Mouse (Mus musculus) cerebellum, postnatal 36 days (tissue): ENCODE measurements around the gene Mecom.

Source experiments
- DNase-seq, 2 experiments: peaks; one replicate each; pipeline ENCODE4 v3.0.0; 2021 to 2022; ENCODE audit warnings: mixed read lengths in 2 of 2

Mecom gene

DNA sequence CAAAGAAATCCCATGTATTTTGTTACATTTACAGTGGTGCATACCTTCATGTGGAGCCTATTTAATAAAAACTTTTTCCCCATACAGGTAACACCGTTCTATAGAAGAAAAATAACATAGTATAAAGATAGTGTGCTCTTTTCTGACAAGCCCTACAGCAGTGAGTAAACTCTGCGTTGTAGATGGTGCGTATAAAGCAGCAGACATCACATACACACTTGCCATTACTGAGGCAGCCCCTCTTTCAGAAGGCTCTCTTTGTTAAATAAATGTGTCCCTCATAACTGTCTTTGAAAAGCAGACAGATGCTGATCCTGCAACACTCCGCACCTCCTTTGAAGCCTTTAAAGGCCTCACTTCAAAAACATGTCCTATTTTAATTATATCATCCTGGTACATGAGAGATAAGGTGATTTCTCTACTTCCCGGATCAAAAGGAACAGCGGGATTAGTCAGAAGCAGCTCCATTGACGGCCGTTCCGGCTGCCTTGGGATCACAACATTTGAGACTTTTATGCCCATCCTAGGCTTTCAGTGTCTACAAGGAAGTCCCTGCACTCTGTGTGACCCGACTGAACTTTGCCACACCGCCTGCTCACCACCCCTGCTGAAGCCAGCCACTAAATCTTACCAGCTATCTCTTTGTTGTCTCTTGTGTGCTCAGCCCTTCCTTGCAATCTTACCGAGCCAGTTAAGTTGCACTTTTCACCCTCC lies 355.4 kb downstream of the Mecom start:
- DNase-seq: no peak

DNA sequence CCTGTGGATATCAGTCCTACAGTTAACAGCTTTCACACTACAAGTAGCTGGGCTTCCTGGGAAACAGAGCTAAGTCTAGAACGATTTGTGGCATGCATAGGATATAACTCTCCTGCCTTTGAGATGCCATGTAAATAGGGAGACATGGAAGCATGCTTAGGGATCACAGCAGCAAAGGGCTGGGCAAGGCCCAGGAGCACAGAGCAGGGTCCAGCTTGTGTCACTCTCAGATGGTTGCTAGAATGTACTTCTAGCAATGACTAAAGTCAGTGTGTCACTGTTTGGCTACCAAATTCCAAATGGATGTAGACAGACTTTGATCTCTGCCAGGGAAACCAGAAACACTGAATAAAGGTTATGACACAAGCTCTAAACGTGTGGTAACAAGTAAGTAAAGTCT lies 358.5 kb downstream of the Mecom start:
- DNase-seq: no peak

DNA sequence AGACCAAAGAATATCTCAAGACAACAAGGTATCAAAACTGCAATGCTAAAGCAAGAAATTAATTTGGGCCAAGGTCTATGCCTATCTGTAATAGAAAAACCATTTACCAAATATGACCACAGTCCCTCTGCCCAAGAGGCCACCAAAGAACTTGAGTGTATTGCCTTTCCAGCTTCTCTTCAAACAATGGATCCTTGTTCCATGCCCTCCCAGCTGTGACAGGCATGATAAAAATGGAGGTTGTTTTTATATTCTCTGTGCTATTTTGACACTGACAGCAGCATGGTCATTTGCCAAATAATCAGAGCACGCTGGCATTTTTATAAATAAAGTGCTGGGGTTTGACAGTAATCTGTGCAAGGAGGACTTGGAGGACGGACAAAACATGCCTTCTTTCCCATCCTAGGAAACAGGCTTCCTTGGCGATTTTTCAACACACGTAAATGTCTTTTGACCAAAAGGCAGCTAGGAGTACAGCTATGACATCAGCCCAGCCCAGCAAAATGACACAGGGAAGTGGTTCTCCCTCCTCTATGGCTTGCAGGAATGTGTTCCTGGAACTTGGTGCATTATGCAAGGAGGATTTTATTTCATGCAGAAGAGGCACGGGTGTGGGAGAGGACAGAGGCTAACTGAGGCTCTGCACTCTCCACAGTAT lies 359.9 kb downstream of the Mecom start:
- no peak for DNase-seq

DNA sequence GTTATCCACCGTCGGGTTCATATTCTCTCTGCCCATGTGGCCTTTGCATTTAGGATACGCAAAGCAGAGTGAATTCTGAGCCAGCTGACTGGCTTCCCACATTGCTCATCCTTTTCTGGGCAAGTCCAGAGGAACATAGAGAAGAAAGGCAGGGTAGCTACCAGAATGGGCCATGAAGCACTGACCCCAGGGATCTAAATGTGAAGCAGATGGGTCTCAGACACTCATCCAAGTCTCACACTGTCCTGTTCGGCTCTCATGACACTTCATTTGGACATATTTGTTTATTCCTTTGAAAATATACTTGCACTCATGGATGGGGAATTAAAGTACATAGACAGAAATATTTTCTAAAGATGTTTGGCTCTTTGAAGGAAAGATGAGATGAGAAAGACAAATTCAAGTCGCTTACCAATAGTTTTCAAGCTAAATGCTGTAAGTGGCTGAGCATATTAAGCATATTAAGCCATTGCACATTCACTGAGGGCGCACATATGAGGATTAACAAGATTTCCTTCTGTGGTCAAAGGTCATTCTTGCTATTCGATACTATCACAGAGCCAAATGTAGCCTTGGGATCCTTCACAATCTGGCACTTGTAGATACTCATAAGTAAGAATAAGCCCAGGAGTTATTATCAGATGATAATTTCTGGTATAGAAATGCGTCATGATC lies 365.9 kb downstream of the Mecom start:
- DNase-seq: no peak

DNA sequence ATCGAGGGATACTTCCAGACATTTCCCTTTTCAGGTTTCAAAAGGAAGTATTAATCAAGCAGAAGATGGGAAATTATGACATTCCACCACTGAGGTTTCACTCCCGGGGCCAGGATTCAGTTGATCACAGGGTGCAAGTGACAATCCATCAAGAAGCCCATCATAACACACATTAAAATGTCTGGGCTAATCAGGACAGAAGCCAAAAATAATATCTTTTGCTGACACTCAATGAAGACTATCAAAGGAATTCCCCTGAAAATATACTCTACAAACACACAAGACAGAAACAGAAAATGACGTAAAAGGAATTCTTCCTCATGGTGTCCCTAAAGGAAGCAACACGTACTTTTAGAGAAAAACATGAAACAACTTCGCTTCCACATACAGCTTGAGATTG lies 371.2 kb downstream of the Mecom start:
- no peak for DNase-seq

DNA sequence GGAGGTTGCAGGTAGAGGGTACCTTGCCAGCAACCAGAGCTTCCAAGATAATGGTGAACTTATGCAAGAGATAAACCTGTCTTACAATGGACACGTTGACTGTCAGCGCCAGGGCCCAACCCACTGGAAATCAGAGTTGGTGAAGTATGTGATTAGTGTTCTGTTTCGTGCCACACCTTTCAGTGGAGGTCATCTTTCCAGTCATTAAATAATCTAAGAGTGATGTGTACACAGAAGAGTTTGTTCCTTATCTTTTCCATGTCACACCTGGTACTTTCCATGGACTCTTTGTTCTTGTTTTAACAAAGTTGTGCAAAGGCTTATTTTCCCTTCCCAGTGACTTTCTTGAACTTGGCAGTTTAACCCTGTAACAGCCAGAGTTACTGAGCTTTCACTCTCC lies 374.0 kb downstream of the Mecom start:
- no peak for DNase-seq

DNA sequence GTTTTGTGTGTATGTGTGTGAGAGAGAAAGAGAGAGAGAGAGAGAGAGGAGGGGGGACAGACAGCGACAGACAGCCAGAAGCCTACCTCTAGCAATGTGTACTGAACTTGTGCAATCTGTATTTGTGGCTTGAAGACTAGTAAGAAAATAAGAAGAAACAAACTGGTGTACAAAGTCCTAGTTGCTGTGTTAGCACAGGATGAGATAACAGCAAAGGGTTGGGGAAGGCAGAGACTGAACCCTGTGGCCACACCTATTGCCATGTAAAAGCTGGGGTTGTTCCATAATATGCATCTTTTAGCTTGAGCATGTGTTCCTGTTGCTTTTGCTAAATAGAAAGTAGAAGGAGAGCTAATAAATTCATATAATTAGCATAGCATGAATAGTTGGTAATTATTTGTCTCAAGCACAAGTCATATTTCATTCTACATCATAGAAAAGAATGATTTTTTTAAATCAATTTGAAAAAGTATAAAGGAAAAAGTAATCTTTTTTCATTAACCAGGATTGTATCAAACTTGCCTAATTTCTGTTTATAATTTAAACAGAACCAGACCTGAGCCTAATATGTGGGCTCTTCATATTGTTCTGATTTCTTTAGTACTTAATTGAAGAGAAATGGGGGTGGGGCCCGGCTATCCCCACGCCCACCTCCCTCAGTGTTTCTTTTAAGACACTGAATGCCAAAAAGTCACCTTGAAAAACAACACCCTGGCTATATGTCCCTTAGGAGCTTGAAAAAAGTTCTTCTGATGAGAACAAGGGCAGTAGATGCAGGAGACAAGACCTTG lies 379.2 kb downstream of the Mecom start:
- DNase-seq: no peak

DNA sequence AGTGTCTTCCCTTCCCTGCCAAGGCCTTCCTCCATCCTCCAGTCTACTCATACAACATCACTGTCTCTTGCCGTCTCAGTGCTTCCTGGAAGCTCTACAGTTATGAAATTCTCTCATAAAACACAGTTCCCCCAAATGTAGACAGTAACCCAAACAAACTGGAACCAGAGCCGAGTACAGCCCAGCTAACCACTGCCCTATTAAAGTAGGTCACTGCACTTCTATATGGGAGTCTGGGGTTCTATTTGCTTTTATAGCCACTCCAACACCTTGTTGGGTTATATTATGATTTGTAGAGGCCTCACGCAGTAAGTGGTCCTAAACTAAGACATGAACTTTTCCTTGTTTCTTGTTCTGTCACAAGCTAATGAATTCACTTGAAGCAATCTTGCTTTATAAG lies 380.8 kb downstream of the Mecom start:
- no peak for DNase-seq

DNA sequence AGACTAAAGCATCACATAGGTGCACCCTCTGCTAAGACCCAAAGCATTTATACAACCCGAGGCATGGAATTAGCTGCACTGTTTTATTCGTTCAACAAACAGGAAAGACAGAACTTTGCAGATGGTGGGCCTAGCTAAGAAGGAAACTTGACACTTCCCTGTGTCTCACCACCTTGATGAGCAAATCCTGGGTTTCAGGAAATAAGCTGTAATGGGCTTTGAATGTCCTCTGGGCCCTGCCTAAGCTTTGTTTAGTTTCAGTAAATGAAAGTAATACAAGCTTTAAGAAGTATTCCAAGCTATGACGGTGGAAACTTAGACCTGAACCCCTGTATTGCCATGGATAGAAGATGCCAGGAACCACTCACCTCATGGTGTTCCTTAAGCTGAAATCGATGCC lies 383.0 kb downstream of the Mecom start:
- DNase-seq: no peak

DNA sequence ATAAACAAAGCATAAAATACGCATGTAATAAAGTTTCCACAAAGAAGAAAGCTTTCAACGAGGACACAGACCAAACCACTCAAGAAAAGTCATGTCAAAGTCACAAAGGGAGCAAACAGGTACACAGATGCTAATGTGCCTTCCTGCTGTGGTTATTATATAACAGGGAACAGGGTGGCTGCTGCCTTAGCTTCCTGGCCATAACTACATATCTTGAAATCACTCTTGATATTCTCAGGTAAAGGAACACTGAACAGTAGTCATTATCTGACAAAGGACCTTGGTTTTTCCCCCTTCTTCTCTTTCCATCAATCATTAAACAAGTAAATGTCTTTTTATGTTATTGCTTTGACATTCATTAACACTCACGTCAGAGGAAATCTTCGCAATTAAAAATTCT lies 384.4 kb downstream of the Mecom start:
- no peak for DNase-seq

DNA sequence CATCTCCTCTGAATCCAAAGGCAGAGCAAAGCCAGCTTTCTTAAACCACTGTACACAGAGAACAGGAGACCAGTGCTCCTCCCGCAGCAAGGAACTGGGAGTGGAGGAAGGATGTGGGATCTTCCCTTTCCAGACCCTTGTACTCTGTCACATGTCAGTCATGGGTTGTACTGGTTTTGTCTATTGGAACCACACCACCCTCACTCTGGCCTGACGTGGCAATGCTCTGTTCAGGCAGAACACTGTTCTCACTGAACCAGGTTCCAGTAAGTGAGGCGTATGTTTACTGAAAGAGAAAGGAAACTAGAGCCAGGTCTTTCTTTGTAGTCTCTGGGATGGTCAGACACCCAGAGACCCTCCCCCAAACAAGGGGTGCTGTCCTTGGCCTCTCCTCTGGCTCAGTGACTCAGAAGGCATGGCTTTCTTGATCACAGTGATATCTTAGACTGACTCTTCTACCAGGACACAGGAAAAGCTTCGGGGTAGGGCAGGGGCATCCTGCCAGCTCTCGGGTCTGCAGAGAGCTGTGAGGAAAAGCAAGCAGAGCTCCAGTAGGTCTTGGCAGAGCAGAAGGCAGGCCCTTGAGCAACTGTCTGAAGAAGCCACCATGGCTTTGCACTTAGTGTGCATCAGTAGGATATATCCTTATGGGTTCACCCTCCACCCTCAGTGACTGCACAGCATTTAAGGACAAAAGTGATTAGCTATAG lies 386.7 kb downstream of the Mecom start:
- DNase-seq: no peak

DNA sequence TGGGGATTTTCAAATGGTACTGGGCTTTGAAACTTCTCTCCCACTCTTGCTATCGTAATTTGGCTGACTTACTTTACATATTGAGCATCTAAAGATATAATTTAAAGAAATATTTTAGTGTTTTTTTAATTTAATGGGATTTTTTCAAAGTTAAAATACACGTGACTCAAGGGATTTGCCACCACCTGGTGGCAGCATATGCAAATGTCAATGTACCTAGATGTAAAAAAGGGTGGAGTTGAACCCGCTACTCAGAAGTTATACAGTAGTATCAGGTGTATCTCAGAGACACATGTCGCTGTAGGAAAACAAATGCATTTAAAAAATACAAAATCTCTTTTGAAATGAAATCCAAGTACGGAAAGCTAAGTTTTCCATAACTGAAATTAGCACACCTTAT lies 387.5 kb downstream of the Mecom start:
- no peak for DNase-seq

DNA sequence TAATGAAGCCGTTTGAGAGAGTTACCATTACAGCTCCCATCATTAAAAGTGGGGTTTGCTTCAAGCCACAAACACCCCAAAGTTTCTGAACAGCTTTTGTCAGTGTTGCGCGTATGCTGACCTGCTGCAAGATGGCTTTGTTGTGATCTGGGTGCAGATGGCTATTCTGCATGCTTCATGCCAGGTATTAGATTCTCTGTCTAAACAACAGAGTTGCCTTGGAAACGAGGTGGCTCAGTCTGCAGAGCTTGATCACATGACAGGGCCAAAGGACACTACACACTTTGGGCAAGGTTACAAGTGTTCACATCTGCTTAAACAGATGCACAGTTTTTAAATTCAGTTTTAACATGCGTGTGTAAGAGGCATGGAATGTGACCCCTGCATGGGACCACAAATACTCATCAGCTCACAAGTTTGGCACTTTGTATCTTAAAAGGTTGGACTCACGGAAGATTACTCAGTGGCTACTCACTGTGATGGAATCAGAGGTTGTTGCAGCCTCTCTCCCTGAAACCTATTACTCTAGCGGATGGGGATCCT lies 390.6 kb downstream of the Mecom start:
- no peak for DNase-seq

DNA sequence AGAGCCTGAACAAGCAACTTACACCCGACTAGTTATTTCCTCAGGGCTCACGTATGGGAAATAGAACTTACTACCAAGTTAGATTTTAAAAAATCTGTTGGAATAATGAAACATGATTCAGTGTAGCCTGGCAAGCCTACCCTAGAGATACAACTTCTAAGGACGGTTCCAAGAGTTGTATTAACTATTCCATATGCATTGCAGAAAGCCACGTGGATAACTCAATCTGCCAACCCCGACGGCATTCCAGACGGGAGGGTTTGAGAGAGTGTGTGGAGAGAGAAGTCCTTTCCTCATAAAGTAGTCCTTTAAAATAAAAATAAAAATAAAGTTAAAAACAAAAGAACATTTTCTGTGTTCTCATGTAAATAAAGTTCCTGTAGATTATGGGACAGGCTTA lies 393.4 kb downstream of the Mecom start:
- no peak for DNase-seq

DNA sequence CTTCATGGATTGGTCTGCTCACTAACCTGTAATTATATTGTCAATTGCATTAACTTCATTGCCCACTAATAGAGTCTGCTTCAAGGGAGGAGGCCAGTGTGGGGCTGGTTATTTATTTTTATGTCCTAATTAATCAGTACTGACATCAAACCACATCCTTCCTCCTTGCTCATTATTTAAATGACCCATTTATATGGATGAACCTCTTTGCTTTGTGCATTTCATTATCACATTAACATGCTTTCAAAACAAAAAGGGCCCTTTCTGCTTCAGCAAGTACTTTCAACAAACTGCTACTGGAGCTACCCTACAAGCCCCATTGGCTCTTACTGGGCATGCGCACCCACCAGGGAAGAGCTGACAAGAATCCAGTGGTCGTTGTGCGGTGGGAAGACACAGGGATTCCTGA lies 393.9 kb downstream of the Mecom start:
- no peak for DNase-seq

DNA sequence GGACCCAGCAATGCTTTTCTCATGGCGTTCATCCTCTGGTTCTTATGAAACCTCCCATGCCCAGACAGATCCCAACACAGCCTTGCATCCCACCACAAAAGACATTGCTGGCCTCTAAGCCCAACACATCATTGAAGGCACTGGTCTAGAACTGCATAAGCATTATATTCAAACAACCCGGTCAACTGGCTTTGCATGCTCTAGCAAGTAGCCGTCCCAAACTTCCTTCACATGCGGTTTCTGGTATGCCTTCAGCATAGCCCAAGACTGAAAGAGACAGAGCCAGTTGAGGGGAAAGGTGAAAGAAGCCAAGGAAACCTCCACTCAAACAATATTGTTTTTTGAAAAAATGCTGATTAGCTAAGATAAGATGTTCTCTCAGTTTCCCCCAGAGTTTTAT lies 397.7 kb downstream of the Mecom start:
- DNase-seq: no peak

DNA sequence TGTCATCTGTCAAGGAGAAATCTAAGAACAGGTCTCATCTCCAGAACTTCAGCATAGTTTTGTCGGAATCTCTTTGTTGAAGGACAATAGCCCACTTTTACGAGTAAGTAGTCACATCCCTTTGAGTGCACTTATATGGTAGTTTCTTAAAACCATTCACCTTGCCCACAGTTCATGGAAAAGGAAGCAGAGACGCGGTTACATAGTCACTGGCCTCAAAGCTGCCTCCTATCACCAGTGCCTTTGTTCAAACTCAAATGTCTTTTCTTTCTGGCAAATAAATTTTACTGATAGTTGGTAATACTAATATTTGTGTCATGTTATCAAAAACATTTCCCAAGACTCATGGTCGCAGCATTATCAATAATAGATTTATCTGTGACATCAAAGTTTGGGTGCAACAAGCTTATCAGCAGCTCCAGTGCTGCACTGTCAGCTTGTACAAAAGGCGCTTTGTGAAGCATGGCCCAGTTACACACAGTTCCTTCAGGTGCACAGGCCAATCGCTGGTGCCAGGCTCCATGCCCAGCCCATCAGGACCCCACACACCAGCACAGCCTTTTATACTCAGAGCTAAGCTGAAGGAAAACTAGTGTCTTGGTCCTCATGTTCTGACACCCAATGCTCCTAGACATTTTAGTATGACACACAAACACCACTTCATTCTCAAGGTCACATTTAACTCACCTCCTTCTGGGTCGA lies 399.3 kb downstream of the Mecom start:
- DNase-seq: no peak

DNA sequence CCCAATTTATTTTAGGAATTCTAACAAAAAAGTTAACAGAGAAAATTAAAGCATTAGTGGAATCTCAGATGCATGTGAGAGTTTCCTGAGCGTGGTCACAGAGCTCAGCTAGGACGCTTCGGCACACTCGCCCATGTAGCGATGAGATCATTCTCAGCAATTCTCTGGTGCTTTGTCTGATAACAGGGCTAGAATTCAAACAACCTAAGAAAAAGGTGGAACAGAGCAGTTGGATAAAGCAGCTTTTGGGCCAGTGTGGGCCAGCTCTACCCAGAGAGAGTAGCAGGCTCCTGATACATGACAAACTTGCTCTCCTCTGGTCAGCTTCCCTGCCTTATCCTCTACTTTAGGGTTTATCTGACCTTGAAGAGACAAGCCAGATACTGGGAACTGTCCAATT lies 402.8 kb downstream of the Mecom start:
- no peak for DNase-seq

DNA sequence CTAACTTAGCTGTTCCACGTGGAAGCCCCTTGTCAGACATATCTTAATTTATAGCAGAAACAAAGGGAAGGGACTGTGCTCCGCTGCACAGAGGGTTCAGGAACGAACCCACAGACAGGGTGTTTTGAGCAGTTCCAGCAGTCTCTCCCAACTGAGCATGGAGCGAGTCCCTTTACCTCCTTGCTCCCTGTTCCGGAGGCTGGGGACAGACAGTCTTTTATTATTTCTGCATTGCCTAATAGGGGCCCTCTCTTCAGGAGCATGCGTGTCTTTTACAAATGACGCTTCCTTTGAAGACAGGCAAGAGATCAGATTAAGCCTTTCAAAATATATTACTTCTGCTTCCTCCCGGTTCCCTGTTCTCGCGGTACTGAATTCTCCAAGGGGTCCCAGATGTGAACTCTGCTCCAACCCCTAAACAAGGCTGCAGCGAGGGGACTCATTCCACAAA lies 403.8 kb downstream of the Mecom start:
- DNase-seq: no peak

DNA sequence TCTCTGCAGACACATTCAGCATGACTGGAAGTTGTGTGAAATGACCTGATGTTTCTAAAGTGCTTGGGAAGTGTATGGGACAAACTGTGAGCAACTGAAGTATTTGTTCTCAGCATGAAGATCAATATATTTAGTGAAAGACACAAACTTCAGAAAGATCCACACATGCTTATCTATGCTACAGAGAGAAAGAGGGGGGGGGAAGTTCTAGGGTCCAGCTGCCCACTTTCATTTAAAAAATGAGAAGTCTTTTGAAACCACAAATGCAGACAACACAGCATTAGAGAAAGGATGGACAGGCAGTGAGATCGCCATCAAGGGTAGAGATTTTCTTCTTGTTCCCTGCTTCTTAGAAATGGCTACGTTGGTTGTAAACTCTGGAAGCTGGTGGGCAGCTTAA lies 404.4 kb downstream of the Mecom start:
- DNase-seq: no peak

DNA sequence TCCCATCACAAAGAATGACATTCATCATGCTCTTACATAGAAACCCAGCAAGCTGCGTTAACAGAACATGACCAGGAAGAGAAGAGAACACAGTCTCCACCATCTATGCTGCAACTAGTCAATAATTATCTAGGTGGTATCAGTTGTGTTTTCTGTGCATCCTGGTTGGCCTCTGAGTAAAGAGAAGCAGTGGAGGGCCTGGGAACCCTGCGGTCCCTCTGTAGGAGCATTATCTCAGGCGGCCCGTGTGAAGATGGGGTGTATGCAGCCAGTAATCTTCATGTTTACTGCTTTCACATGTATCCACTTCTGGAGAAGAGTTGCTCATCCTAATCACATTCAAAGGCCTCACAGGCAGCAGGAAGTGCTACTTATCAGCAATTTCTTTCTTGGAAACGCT lies 407.5 kb downstream of the Mecom start:
- no peak for DNase-seq

DNA sequence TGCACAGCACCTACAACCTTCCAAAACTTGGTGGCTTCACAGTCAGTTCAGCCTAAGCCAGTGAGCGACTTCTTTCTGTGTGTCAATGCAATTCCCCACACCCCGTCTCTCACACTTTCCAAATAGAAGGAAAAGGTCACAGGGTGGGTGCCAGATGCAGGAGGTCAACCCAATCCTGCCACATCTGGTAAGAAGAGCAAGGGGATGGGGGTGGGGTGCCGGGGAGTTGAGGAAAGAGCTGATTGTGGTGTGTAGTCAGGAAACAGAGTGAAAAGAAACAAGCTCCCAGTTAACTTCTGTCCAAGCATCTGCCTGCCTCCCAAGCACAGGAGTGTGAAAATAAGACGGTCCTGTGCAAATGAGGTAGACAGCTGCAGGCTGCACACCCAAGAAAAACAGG lies 408.1 kb downstream of the Mecom start:
- no peak for DNase-seq
